In the genomic region with DNA sequence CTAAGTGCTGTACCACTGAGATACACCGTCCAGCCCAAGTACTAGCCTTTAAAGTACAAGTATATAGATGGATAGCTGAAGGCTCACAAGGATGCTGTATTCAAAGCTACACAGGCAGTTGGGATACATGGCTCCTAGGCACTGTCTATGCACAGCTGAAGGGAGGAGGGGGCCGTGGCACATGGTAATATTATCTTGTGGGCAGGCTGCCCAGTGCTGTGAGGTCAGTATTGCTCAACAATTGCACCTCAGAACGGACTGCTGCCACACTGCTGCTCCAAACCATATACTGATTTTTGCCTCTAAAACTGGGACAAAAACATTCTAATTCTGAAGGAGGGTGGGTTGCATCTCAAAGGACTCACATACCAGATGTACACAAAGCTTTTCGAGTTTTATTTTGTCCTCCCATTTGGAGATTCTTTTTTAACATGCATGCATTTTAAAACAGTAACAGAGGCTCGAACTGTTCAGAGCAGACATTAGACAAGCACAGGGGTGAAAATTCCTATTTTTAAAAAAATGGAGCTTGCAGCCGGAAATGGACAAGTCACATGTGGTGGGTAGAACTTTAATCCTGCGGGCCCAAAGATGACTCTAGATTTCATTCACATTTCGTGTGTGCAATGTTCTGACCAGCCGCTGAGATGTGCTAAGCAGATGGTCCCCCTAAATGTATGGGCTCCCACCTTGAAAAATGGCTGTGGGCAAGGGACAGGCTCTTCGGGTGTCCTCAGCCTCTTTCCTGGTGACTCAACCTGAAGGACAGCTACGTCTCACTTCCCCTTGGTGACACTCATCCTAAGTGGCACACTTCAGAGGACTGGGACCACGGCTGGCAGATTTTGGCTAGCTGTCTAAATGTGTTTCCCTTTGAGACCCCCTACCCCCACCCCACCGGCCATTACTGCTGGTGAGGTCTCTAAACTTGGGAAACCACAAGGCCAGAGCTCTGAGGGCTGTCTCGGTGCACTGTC, we compare ENCODE assay signal across 13 mouse cellular contexts. TPM values are rescaled to one million over a fixed set of nuclear protein-coding genes. Genes with fewer than 3 reads are reported as not detected.
A peak's percentile ranks its signal among the peaks of the same experiment; 100 is the strongest.
DNase-seq lines count a peak whose midpoint lies in the region; ATAC-seq and TF ChIP-seq lines count a peak whose summit lies in the region.
"Had no signal": no experiment of that assay in that cellular context is flagged by ENCODE, and none has a peak within 500 bp of the region (broad histone marks: within the 10 kb centered on the region; RNA-seq: fewer than 3 reads in every experiment).

No protein-coding gene starts in this region.

- no peak for TF ChIP-seq CTCF in layer of hippocampus, adult 2 months (conservative IDR thresholded peaks at IDR 0.05)
- TF ChIP-seq CTCF in MEL (IDR thresholded peaks at IDR 0.05 in 2 of 3, conservative IDR thresholded peaks at IDR 0.05 in 1 of 3; ENCODE audit: control insufficient read depth in 1 of 3, insufficient read depth in 1 of 3, low read depth in 2 of 3, low read length in 3 of 3, poor library complexity in 1 of 3, severe bottlenecking in 1 of 3), result no peak
- TF ChIP-seq CTCF in liver, postnatal 0 days (IDR thresholded peaks at IDR 0.05; ENCODE audit: low read depth), result no peak

- H3K9me3 ChIP-seq in MEL (replicated peaks; ENCODE audit: insufficient read depth, low read length), result no peaks in the 10 kb centered on the region
- no peaks in the 10 kb centered on the region for H3K9me3 ChIP-seq in liver, postnatal 0 days (ENCODE audit: low read length)
- no peaks in the 10 kb centered on the region for H3K9me3 ChIP-seq in hindbrain, embryonic 11.5 days (ENCODE audit: control insufficient read depth, low read length)
- H3K9me3 ChIP-seq: forebrain, embryonic 12.5 days; neural tube, embryonic 12.5 days had no signal

- no peak for TF ChIP-seq EP300 in MEL (IDR thresholded peaks at IDR 0.05; ENCODE audit: low read depth in 1 of 2, low read length in 2 of 2)
- TF ChIP-seq EP300 in liver, postnatal 0 days (IDR thresholded peaks at IDR 0.05; ENCODE audit: low read depth), result no peak

- peaks cover 3 to 5% of the 10 kb centered on the region in 2 experiments; a peak in 3 of 4 replicates for H3K36me3 ChIP-seq in MEL (ENCODE audit: control insufficient read depth in 1 of 2, insufficient read depth in 2 of 2, low read length in 2 of 2)
- peaks cover 43% of the 10 kb centered on the region for H3K36me3 ChIP-seq in liver, postnatal 0 days (replicated peaks; ENCODE audit: insufficient read depth, low read length)
- peaks cover 10% of the 10 kb centered on the region; the same call in 1 of the 2 replicates for H3K36me3 ChIP-seq in hindbrain, embryonic 11.5 days (ENCODE audit: control insufficient read depth, insufficient read depth, low read length)

- DNase-seq in layer of hippocampus, adult 2 months (ENCODE audit: low spot score in 2 of 2), result no peak
- DNase-seq in layer of hippocampus, postnatal 10 days (ENCODE audit: low spot score in 2 of 2), result no peak
- no peak for DNase-seq in MEL (ENCODE audit: low read depth, low spot score)
- peak; percentile 81 for DNase-seq in adrenal gland, postnatal 36 days
- peak; percentile 69 for DNase-seq in liver, postnatal 0 days
- no peak for DNase-seq in urinary bladder, adult 2 months (ENCODE audit: low spot score)
- DNase-seq in hindbrain, embryonic 11.5 days (ENCODE audit: low spot score), result no peak
- no peak for DNase-seq in left cerebral cortex, adult 11 months (ENCODE audit: low spot score)
- DNase-seq: cerebellum, adult 2 months; kidney, postnatal 36 days had no signal

- ATAC-seq in liver, postnatal 0 days, result peak; percentile 76
- ATAC-seq in hindbrain, embryonic 11.5 days (ENCODE audit: low FRiP score), result no peak
- ATAC-seq: Patski had no signal

- TF ChIP-seq RAD21 in MEL (IDR thresholded peaks at IDR 0.05; ENCODE audit: low read depth, low read length), result no peak

- peak overlapping the region; percentile 58; the same call in 1 of the 2 replicates for H3K27ac ChIP-seq in layer of hippocampus, adult 2 months
- no peak overlapping the region for H3K27ac ChIP-seq in MEL (ENCODE audit: control insufficient read depth, low read depth, low read length)
- peak overlapping the region; percentile 51; the same call in 1 of the 2 replicates for H3K27ac ChIP-seq in liver, postnatal 0 days (ENCODE audit: low read depth)
- H3K27ac ChIP-seq in hindbrain, embryonic 11.5 days (ENCODE audit: low read depth, low read length), result no peak overlapping the region
- H3K27ac ChIP-seq: forebrain, embryonic 12.5 days; neural tube, embryonic 12.5 days had no signal

- no peak for TF ChIP-seq POLR2A in MEL (IDR thresholded peaks at IDR 0.05; ENCODE audit: control insufficient read depth in 1 of 2, insufficient read depth in 1 of 2, low read depth in 1 of 2, low read length in 2 of 2, poor library complexity in 1 of 2)

- H3K4me3 ChIP-seq in layer of hippocampus, adult 2 months, result no peak overlapping the region
- H3K4me3 ChIP-seq in MEL (ENCODE audit: control insufficient read depth in 1 of 2, insufficient read depth in 1 of 2, low read depth in 2 of 2, low read length in 2 of 2), result no peak overlapping the region
- no peak overlapping the region for H3K4me3 ChIP-seq in liver, postnatal 0 days (ENCODE audit: low read depth, low read length)
- no peak overlapping the region for H3K4me3 ChIP-seq in hindbrain, embryonic 11.5 days (ENCODE audit: low read depth, low read length)
- H3K4me3 ChIP-seq: forebrain, embryonic 12.5 days; neural tube, embryonic 12.5 days had no signal

- no peak overlapping the region for H3K4me2 ChIP-seq in liver, postnatal 0 days (ENCODE audit: low read depth, low read length)
- no peak overlapping the region for H3K4me2 ChIP-seq in hindbrain, embryonic 11.5 days (replicated peaks; ENCODE audit: low read depth, low read length)
- H3K4me2 ChIP-seq: forebrain, embryonic 12.5 days; neural tube, embryonic 12.5 days had no signal

- peaks cover 0 to 3% of the 10 kb centered on the region in 2 experiments; a peak in 2 of 4 replicates for H3K4me1 ChIP-seq in MEL (ENCODE audit: control insufficient read depth in 1 of 2, insufficient read depth in 2 of 2, low read length in 2 of 2)
- peaks cover 9% of the 10 kb centered on the region; the same call in 1 of the 2 replicates for H3K4me1 ChIP-seq in liver, postnatal 0 days (ENCODE audit: insufficient read depth)
- no peaks in the 10 kb centered on the region for H3K4me1 ChIP-seq in hindbrain, embryonic 11.5 days (replicated peaks; ENCODE audit: control insufficient read depth, insufficient read depth, low read length)
- H3K4me1 ChIP-seq: forebrain, embryonic 12.5 days; neural tube, embryonic 12.5 days had no signal

- H3K27me3 ChIP-seq in MEL (ENCODE audit: control insufficient read depth in 1 of 2, insufficient read depth in 2 of 2, low read length in 2 of 2), result no peaks in the 10 kb centered on the region
- no peaks in the 10 kb centered on the region for H3K27me3 ChIP-seq in liver, postnatal 0 days (ENCODE audit: insufficient read depth, low read length)
- H3K27me3 ChIP-seq in hindbrain, embryonic 11.5 days (ENCODE audit: control insufficient read depth, insufficient read depth, low read length), result no peaks in the 10 kb centered on the region
- H3K27me3 ChIP-seq: forebrain, embryonic 12.5 days; neural tube, embryonic 12.5 days; Patski had no signal

- H3K79me2 ChIP-seq in MEL (ENCODE audit: control insufficient read depth, insufficient read depth, low read length, poor library complexity), result no peaks in the 10 kb centered on the region

- WGBS in liver, postnatal 0 days (ENCODE audit: insufficient replicate concordance), result 68% methylated on average over 14 of the region's 14 CpGs
- WGBS in hindbrain, embryonic 11.5 days, result 93% methylated on average over 14 of the region's 14 CpGs

- no peak overlapping the region for H3K9ac ChIP-seq in MEL (ENCODE audit: control insufficient read depth, low read depth, low read length, poor library complexity, severe bottlenecking)
- no peak overlapping the region for H3K9ac ChIP-seq in liver, postnatal 0 days (replicated peaks)
- no peak overlapping the region for H3K9ac ChIP-seq in hindbrain, embryonic 11.5 days (ENCODE audit: low read depth, low read length)
- H3K9ac ChIP-seq: forebrain, embryonic 12.5 days; neural tube, embryonic 12.5 days had no signal

RNA-seq across cellular contexts. Expression of a gene that starts 11.9 kb away (rescaled TPM):
- 100 to 1,000 TPM; 128 to 133 TPM for total RNA-seq in layer of hippocampus, adult 2 months (2021)
- total RNA-seq in layer of hippocampus, postnatal 10 days (2021), result 100 to 1,000 TPM; 146 to 170 TPM
- total RNA-seq in MEL (2012; rRNA removed), result 914 and 1,101 TPM in 2 replicates
- polyA plus RNA-seq in MEL (2012; ENCODE audit: insufficient read depth in 1 of 2, insufficient read length in 2 of 2, low read depth in 1 of 2, low replicate concordance in 2 of 2, missing spikeins in 1 of 2), result 100 to 1,000 TPM in 1 of 2 experiments, not detected in 1; 648 TPM
- 100 to 1,000 TPM; 227 to 235 TPM for total RNA-seq in adrenal gland, postnatal 36 days (2021)
- polyA plus RNA-seq in liver, postnatal 0 days (2015; fragmentation: Nextera tagmentation; extraction: Ambion mirVana), result 244 and 267 TPM in 2 replicates
- 264 and 322 TPM in 2 replicates for polyA plus RNA-seq in urinary bladder, adult 2 months (2012; rRNA removed)
- polyA plus RNA-seq in hindbrain, embryonic 11.5 days (2014; fragmentation: Nextera tagmentation; extraction: Ambion mirVana), result 468 and 507 TPM in 2 replicates

RNA-seq across cellular contexts. Expression of a gene that starts 14.8 kb away (rescaled TPM):
- 10 to 100 TPM; 29.1 to 31.1 TPM for total RNA-seq in layer of hippocampus, adult 2 months (2021)
- 10 to 100 TPM; 51.0 to 52.0 TPM for total RNA-seq in layer of hippocampus, postnatal 10 days (2021)
- 12.3 and 20.0 TPM in 2 replicates for total RNA-seq in MEL (2012; rRNA removed)
- 10 to 100 TPM in 1 of 2 experiments, not detected in 1; 38.7 TPM for polyA plus RNA-seq in MEL (2012; ENCODE audit: insufficient read depth in 1 of 2, insufficient read length in 2 of 2, low read depth in 1 of 2, low replicate concordance in 2 of 2, missing spikeins in 1 of 2)
- total RNA-seq in adrenal gland, postnatal 36 days (2021), result 10 to 100 TPM; 25.7 to 28.5 TPM
- 1.9 TPM in 2 replicates for polyA plus RNA-seq in liver, postnatal 0 days (2015; fragmentation: Nextera tagmentation; extraction: Ambion mirVana)
- polyA plus RNA-seq in urinary bladder, adult 2 months (2012; rRNA removed), result 41.1 and 46.4 TPM in 2 replicates
- polyA plus RNA-seq in hindbrain, embryonic 11.5 days (2014; fragmentation: Nextera tagmentation; extraction: Ambion mirVana), result 16.9 and 18.6 TPM in 2 replicates

RNA-seq across cellular contexts. Expression of a gene that starts 29.4 kb away (rescaled TPM):
- total RNA-seq in layer of hippocampus, adult 2 months (2021), result 100 to 1,000 TPM; 106 to 109 TPM
- total RNA-seq in layer of hippocampus, postnatal 10 days (2021), result 100 to 1,000 TPM; 121 to 138 TPM
- 34.7 and 40.2 TPM in 2 replicates for total RNA-seq in MEL (2012; rRNA removed)
- polyA plus RNA-seq in MEL (2012; ENCODE audit: insufficient read depth in 1 of 2, insufficient read length in 2 of 2, low read depth in 1 of 2, low replicate concordance in 2 of 2, missing spikeins in 1 of 2), result 10 to 100 TPM; 43.4 to 57.3 TPM
- total RNA-seq in adrenal gland, postnatal 36 days (2021), result 10 to 100 TPM; 27.5 to 29.6 TPM
- 0.53 and 0.59 TPM in 2 replicates for polyA plus RNA-seq in liver, postnatal 0 days (2015; fragmentation: Nextera tagmentation; extraction: Ambion mirVana)
- 17.2 and 19.1 TPM in 2 replicates for polyA plus RNA-seq in urinary bladder, adult 2 months (2012; rRNA removed)
- 2.9 and 3.4 TPM in 2 replicates for polyA plus RNA-seq in hindbrain, embryonic 11.5 days (2014; fragmentation: Nextera tagmentation; extraction: Ambion mirVana)

RNA-seq across cellular contexts. Expression of a gene that starts 29.4 kb away (rescaled TPM):
- total RNA-seq in layer of hippocampus, adult 2 months (2021), result 10 to 100 TPM; 45.5 to 49.3 TPM
- total RNA-seq in layer of hippocampus, postnatal 10 days (2021), result 10 to 100 TPM; 34.3 to 40.1 TPM
- 1.5 and 1.7 TPM in 2 replicates for total RNA-seq in MEL (2012; rRNA removed)
- polyA plus RNA-seq in MEL (2012; ENCODE audit: insufficient read depth in 1 of 2, insufficient read length in 2 of 2, low read depth in 1 of 2, low replicate concordance in 2 of 2, missing spikeins in 1 of 2), result 1 to 10 TPM in 1 of 2 experiments, not detected in 1; 6.1 TPM
- total RNA-seq in adrenal gland, postnatal 36 days (2021), result 100 to 1,000 TPM; 187 to 222 TPM
- 54.6 and 63.7 TPM in 2 replicates for polyA plus RNA-seq in liver, postnatal 0 days (2015; fragmentation: Nextera tagmentation; extraction: Ambion mirVana)
- 55.7 and 56.2 TPM in 2 replicates for polyA plus RNA-seq in urinary bladder, adult 2 months (2012; rRNA removed)
- polyA plus RNA-seq in hindbrain, embryonic 11.5 days (2014; fragmentation: Nextera tagmentation; extraction: Ambion mirVana), result 11.8 and 14.8 TPM in 2 replicates

RNA-seq across cellular contexts. Expression of a gene that starts 51.3 kb away (rescaled TPM):
- 10 to 100 TPM; 20.1 to 20.6 TPM for total RNA-seq in layer of hippocampus, adult 2 months (2021)
- 10 to 100 TPM; 19.5 to 20.6 TPM for total RNA-seq in layer of hippocampus, postnatal 10 days (2021)
- 18.1 and 20.8 TPM in 2 replicates for total RNA-seq in MEL (2012; rRNA removed)
- 10 to 100 TPM in 1 of 2 experiments, not detected in 1; 16.7 TPM for polyA plus RNA-seq in MEL (2012; ENCODE audit: insufficient read depth in 1 of 2, insufficient read length in 2 of 2, low read depth in 1 of 2, low replicate concordance in 2 of 2, missing spikeins in 1 of 2)
- 10 to 100 TPM; 20.2 to 26.3 TPM for total RNA-seq in adrenal gland, postnatal 36 days (2021)
- 5.5 and 5.8 TPM in 2 replicates for polyA plus RNA-seq in liver, postnatal 0 days (2015; fragmentation: Nextera tagmentation; extraction: Ambion mirVana)
- 15.3 and 16.6 TPM in 2 replicates for polyA plus RNA-seq in urinary bladder, adult 2 months (2012; rRNA removed)
- polyA plus RNA-seq in hindbrain, embryonic 11.5 days (2014; fragmentation: Nextera tagmentation; extraction: Ambion mirVana), result 13.1 and 17.0 TPM in 2 replicates

Comparison
In these comparisons a context has a peak if more than half of its experiments do, and no peak if none do; other contexts are left out.
1. DNase-seq: peak in adrenal gland, postnatal 36 days (2 of 2) and liver, postnatal 0 days (single experiment); none in layer of hippocampus, adult 2 months (0 of 2), layer of hippocampus, postnatal 10 days (0 of 2), MEL (single experiment), urinary bladder, adult 2 months (single experiment), hindbrain, embryonic 11.5 days (single experiment) and left cerebral cortex, adult 11 months (single experiment).
2. H3K27ac ChIP-seq: peak in layer of hippocampus, adult 2 months (single experiment) and liver, postnatal 0 days (single experiment); none in MEL (single experiment) and hindbrain, embryonic 11.5 days (single experiment).